Mouse (Mus musculus) midbrain, embryonic 11.5 days (tissue): ENCODE data around the gene Chmp6. TPM values are rescaled to one million over a fixed set of nuclear protein-coding genes. Genes with fewer than 3 reads are reported as not detected.

Experiments
- ATAC-seq: fragments of 200-750 bp; cut with Nextera tagmentation; 2 replicates; pipeline ENCODE4 v1.8.0; 2017; ENCODE audit warnings: moderate TSS enrichment, moderate library complexity; ENCODE audit not compliant: low FRiP score
- DNase-seq: peaks from one replicate; pipeline ENCODE4 v3.0.0; 2015; ENCODE audit warnings: low spot score; ENCODE audit errors: missing footprints
- H3K27ac ChIP-seq: fragments of 300-500 bp; sonication (generic); 2 replicates; pipeline ENCODE4 v1.5.1; 2014; ENCODE audit warnings: low read depth, low read length
- H3K27me3 ChIP-seq: fragments of 300-500 bp; sonication (generic); 2 replicates; pipeline ENCODE4 v1.6.1; 2014; ENCODE audit warnings: mild to moderate bottlenecking, low read length, moderate library complexity, mixed read lengths; ENCODE audit not compliant: control insufficient read depth, insufficient read depth
- H3K36me3 ChIP-seq: fragments of 300-500 bp; sonication (generic); 2 replicates; pipeline ENCODE4 v1.6.1; 2014; ENCODE audit warnings: mild to moderate bottlenecking, low read length, moderate library complexity, mixed read lengths; ENCODE audit not compliant: control insufficient read depth, insufficient read depth
- H3K4me1 ChIP-seq: fragments of 300-500 bp; sonication (generic); 2 replicates; pipeline ENCODE4 v1.6.1; 2014; ENCODE audit warnings: low read length; ENCODE audit not compliant: control insufficient read depth, insufficient read depth
- H3K4me2 ChIP-seq: fragments of 300-500 bp; sonication (generic); 2 replicates; pipeline ENCODE4 v1.6.1; 2014; ENCODE audit warnings: mild to moderate bottlenecking, moderate library complexity
- H3K4me3 ChIP-seq: fragments of 300-500 bp; sonication (generic); 2 replicates; pipeline ENCODE4 v1.5.1; 2014; ENCODE audit warnings: low read depth, low read length
- H3K9ac ChIP-seq: fragments of 300-500 bp; sonication (generic); 2 replicates; pipeline ENCODE4 v1.6.1; 2014; ENCODE audit warnings: low read length
- H3K9me3 ChIP-seq: fragments of 300-500 bp; sonication (generic); 2 replicates; pipeline ENCODE4 v1.6.1; 2016; ENCODE audit warnings: low read length; ENCODE audit not compliant: control insufficient read depth
- WGBS: fragments of 180-500 bp; shearing (Covaris S2); extraction: QIAGEN DNeasy Blood & Tissue Kit; methylation state at CpG from one replicate; pipeline ENCODE4 v1.1.7; 2014; 5-methylcytosine and 5-hydroxymethylcytosine counted together
- polyA plus RNA-seq: library from polyadenylated mRNA; unstranded; fragments of >200 nt; fragmentation: Nextera tagmentation; extraction: Ambion mirVana; gene quantifications from 2 replicates; pipeline ENCODE4 v1.2.1, GENCODE M21; 2014

Gene Chmp6
- polyA plus RNA-seq = 85.4 and 91.8 TPM in 2 replicates

DNA sequence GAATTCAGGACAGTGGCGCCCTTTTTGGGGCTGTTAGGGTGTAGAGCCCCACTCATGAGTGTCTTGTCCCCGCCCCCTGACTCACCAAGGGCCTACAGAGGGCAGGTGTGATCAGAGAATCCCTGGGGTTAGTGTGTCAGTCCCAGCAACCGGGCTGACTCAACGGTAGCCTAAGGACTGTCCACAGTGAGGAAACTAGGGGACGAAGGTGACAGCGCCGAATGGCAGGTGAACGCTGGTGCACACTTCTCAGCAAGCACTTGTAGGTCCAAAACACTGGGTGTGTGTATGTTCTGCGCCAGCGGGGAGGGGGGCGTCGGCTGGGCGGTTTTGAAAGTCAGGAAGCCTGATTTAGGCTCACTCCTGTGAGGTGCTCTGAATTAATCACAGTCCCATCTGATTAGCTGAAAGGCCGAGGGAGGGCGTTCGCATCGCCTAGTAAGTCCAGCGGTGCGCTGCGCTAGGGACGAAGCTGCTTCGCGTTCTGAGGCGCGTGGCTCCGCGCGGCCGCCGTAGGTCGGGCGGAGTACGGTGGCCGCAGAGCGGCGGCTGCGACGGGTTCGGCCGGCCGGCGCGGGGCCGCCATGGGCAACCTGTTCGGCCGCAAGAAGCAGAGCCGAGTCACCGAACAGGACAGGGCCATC is at the start of gene Chmp6:
TSS of gene Chmp6 (plus strand) at position 151 of the 644 bp plus-strand sequence.
- WGBS = under 1% methylated on average over 48 of the region's 48 CpGs
- H3K4me1 ChIP-seq = peaks cover 19% of the 10 kb centered on the region
- peak; percentile 80 for ATAC-seq

DNA sequence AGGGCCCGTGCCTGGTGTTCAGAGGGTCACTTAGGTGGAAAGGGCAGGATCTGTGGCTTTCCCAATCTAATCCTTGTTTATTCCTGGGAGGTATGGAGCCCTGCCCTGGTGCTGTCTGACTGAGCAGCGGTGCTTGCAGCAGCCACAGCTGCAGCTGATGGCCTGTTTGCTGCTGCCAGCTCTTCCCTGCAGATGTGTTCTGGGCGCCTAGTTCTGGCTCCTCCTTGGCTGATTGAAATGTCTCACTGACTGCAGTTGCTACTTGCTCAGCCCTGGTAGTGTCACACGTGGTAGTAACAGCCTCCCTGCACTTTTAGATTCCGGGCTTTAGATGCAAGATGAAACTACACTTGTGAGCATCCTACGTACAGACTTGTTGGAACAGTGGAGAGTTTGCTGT is 46.4 kb upstream of the Chmp6 start:
- no peak for ATAC-seq
- Histone ChIP-seq H3K4me1 (0 out of 2 replicates have a peak, but pooled peaks cover 3% of the 10 kb centered on the region), H3K9ac (no peak overlapping the region), H3K9me3 (no peaks in the 10 kb centered on the region), H3K27ac (no peak overlapping the region), H3K36me3 (no peaks in the 10 kb centered on the region; the same call in 1 of the 2 replicates), H3K4me2 (no peak overlapping the region), H3K4me3 (no peak overlapping the region), H3K27me3 (no peaks in the 10 kb centered on the region)
- no peak for DNase-seq
- 86% methylated on average over 6 of the region's 6 CpGs for WGBS

More for the DNA sequence above, at the start of gene Chmp6:
- peak; percentile 99 for DNase-seq
- Histone ChIP-seq H3K27me3 (no peaks in the 10 kb centered on the region), H3K4me2 (peak within 1 kb of the TSS; percentile 87), H3K27ac (peak within 1 kb of the TSS; percentile 54), H3K36me3 (peaks cover 11% of the 10 kb centered on the region; the same call in 1 of the 2 replicates), H3K9ac (peak within 1 kb of the TSS; percentile 98), H3K9me3 (no peaks in the 10 kb centered on the region), H3K4me3 (peak within 1 kb of the TSS; percentile 94)

DNA sequence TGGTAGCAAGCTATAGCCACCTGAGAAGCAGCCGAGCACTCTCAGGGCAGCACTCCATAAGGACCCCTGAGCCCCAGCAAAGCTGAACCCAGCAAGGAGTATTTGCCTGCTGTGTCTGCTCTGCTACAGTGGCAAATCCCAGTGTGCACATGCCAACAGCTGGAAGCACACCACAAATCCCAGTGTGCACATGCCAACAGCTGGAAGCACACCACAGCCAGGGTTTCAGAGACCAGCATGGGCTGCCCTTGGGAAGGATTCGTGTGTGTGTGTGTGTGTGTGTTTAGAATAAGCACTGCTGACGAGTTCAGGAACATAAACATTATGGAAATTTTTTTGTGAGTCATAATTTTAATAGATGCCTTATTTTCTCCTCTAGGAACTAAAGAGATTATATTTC is 45.1 kb upstream of the Chmp6 start:
- 86% methylated on average over 3 of the region's 3 CpGs for WGBS
- no peak for ATAC-seq

DNA sequence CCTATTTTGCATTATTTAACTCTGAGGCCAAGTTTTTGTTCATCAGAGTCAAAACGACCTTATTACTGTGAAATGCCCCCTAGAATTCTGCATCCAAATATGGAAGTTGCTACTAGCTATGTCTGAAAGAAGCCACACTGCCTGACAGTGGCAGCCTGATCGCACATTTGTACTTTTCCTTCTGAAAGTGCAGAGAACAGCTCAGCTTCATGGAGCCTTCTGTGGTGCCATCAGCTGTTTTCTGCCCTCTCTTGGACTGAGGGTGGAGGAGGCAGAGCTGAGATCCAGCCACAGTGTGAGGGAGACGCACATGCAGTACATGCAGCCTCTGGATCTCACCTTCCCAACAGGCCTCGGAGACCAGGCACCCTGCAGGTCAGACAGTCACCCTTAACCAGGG is 44.7 kb upstream of the Chmp6 start:
- Histone ChIP-seq H3K4me1 (no peaks in the 10 kb centered on the region), H3K4me2 (no peak overlapping the region), H3K27me3 (no peaks in the 10 kb centered on the region), H3K9me3 (no peaks in the 10 kb centered on the region), H3K9ac (no peak overlapping the region), H3K27ac (no peak overlapping the region), H3K4me3 (no peak overlapping the region), H3K36me3 (no peaks in the 10 kb centered on the region; the same call in none of the 2 replicates)
- no peak for DNase-seq
- 84% methylated on average over 4 of the region's 4 CpGs for WGBS
- ATAC-seq = no peak

More for the DNA sequence above, 45.1 kb upstream of the Chmp6 start:
- H3K36me3 ChIP-seq = no peaks in the 10 kb centered on the region; the same call in none of the 2 replicates
- no peak overlapping the region for H3K4me3 ChIP-seq
- no peak for DNase-seq
- H3K9ac ChIP-seq = no peak overlapping the region
- no peaks in the 10 kb centered on the region for H3K27me3 ChIP-seq
- H3K27ac ChIP-seq = no peak overlapping the region
- H3K4me2 ChIP-seq = no peak overlapping the region
- H3K9me3 ChIP-seq = no peaks in the 10 kb centered on the region
- H3K4me1 ChIP-seq = 0 out of 2 replicates have a peak, but pooled peaks cover 3% of the 10 kb centered on the region

DNA sequence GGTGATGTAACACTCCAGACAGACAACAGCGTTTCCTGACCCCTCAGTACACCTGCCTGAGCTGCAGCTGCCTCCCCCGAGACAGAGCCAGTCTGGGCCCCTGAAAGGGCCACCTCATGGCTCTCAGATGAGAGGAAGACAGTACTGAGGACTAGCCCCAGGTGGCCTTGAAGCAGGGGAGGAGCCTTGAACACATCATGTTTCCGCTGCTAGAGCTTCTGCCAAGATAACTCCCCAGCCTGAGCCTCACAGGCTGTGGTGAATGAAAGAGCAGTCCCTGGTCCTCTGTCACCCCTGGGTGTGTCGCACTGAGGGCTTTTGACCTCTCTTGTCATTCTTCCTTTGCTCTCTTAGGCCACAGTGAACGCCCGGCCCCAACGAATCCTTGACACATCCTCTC is 42.1 kb upstream of the Chmp6 start:
- no peaks in the 10 kb centered on the region for H3K9me3 ChIP-seq
- no peaks in the 10 kb centered on the region for H3K27me3 ChIP-seq
- no peaks in the 10 kb centered on the region; the same call in none of the 2 replicates for H3K36me3 ChIP-seq
- H3K4me1 ChIP-seq = no peaks in the 10 kb centered on the region
- DNase-seq (no peak), ATAC-seq (no peak)
- WGBS = 91% methylated on average over 7 of the region's 7 CpGs
- H3K4me2 ChIP-seq = no peak overlapping the region
- no peak overlapping the region for H3K4me3 ChIP-seq
- H3K27ac ChIP-seq = no peak overlapping the region
- no peak overlapping the region for H3K9ac ChIP-seq

DNA sequence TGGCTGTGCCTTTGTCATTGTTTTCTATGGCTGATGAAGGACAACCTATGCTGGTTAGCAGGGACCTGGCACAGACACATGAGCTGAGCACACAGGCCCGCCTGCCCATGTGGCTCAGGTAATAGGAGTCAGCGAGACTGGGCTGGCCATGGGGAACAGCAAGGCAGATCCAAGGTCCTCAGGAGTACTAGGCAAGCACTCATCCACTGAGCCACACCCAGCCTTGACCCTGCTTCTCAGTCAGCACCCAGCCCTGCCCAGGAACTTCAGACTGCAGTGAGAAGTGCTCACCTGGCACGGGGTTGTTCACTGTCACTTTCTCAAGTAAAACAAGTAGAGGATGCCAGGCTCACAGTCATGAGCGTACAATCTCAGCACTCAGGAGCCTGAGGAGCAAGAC is 39.6 kb upstream of the Chmp6 start:
- ATAC-seq (no peak), DNase-seq (no peak)
- 90% methylated on average over 4 of the region's 4 CpGs for WGBS
- Histone ChIP-seq H3K27ac (no peak overlapping the region), H3K9ac (no peak overlapping the region), H3K4me1 (no peaks in the 10 kb centered on the region), H3K9me3 (no peaks in the 10 kb centered on the region), H3K27me3 (no peaks in the 10 kb centered on the region), H3K36me3 (no peaks in the 10 kb centered on the region; the same call in none of the 2 replicates), H3K4me2 (no peak overlapping the region), H3K4me3 (no peak overlapping the region)

DNA sequence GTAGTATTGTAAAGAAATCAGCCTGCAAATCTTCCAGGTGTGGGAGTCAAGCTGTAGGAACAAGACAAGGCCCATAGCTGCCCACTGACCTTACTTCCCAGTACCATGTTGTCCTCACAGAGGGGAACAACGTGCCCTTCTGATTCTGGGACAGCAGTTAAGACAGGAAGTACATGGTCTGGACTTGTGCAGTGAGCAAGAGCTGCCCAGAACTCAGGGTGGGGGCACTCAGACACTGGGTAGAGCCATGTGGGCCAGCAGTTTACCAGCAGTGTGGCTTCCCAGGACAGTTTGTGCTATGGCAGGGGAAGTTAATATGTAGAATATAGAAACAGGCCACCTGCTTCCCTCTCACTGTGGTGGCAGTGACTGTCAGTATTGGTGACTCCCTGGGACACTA is 38.4 kb upstream of the Chmp6 start:
- no peak overlapping the region for H3K4me2 ChIP-seq
- WGBS = 75% methylated on average over 1 of the region's 1 CpGs
- H3K9ac ChIP-seq = no peak overlapping the region
- H3K4me1 ChIP-seq = no peaks in the 10 kb centered on the region
- DNase-seq = no peak
- ATAC-seq = no peak
- no peak overlapping the region for H3K4me3 ChIP-seq
- no peaks in the 10 kb centered on the region; the same call in none of the 2 replicates for H3K36me3 ChIP-seq
- no peaks in the 10 kb centered on the region for H3K27me3 ChIP-seq
- no peak overlapping the region for H3K27ac ChIP-seq
- no peaks in the 10 kb centered on the region for H3K9me3 ChIP-seq

DNA sequence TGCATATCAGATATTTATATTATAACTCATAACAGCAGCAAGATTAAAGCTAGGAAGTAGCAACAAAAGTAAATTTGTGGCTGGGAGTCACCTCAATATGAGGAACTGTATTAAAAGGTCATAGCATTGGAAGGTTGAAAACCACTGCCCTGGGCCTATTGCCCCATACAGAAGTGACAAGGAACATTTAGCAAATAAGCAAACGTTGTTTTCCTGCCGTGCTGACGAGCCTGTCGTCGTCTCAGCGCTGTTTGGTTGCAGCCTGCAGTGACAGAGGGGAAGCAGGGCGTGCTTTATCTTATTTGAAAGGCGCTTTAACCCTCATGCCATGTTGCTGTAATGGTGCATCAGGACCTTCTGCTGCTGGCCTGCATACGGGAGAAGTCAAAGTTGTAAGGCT is 37.6 kb upstream of the Chmp6 start:
- H3K4me2 ChIP-seq = no peak overlapping the region
- H3K27ac ChIP-seq = no peak overlapping the region
- H3K36me3 ChIP-seq = no peaks in the 10 kb centered on the region; the same call in none of the 2 replicates
- H3K4me1 ChIP-seq = no peaks in the 10 kb centered on the region
- ATAC-seq (no peak), DNase-seq (no peak)
- no peaks in the 10 kb centered on the region for H3K27me3 ChIP-seq
- 89% methylated on average over 9 of the region's 9 CpGs for WGBS
- H3K9ac ChIP-seq = no peak overlapping the region
- H3K4me3 ChIP-seq = no peak overlapping the region
- H3K9me3 ChIP-seq = no peaks in the 10 kb centered on the region

DNA sequence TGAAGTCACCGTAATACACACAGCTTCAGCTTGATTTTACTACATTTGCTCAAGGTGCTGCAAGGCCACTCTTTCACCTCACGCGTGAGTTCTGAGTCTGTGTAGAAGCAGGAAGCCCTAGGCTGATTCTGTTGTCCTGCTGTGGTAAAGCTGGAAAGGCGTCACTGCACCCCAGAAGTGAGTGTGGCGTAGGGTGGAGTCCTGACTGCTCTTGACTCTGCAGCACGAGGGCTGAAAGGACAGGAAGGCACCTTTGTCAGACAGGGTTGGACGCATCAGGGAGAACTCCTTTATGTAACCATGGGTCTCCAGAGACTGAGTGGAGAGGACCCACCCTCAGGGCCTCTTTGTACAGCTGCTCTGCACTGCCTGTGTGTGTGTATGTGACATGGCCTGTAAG is 36.1 kb upstream of the Chmp6 start:
- DNase-seq = no peak
- H3K4me1 ChIP-seq = no peaks in the 10 kb centered on the region
- WGBS = 90% methylated on average over 7 of the region's 7 CpGs
- H3K27me3 ChIP-seq = no peaks in the 10 kb centered on the region
- no peaks in the 10 kb centered on the region; the same call in none of the 2 replicates for H3K36me3 ChIP-seq
- H3K27ac ChIP-seq = no peak overlapping the region
- no peak for ATAC-seq
- no peak overlapping the region for H3K9ac ChIP-seq
- no peaks in the 10 kb centered on the region for H3K9me3 ChIP-seq
- H3K4me3 ChIP-seq = no peak overlapping the region
- no peak overlapping the region for H3K4me2 ChIP-seq
